ENCODE assay signal across 9 mouse cellular contexts in the genomic region with DNA sequence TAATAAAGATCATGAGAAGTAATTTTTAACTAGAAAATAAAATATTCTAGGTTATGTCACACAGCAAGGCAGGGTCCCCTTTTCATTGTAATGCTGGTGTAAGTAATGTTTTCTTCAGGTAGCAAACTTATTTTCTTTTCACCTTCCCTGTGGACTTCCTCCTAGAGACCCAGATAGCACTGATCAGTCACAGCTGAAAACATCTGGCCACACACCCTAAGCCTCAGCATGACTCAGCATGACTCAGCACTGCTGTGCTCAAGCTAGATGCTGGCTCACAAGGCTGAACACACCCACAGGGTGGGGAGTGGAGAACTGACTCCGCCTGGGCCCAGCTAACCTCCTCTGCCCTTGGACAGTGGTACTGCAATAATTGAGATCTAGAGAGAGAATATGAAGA. TPM values are rescaled to one million over a fixed set of nuclear protein-coding genes. Genes with fewer than 3 reads are reported as not detected.
DNase-seq lines count a peak whose midpoint lies in the region; ATAC-seq lines count a peak whose summit lies in the region.
"Had no signal": no experiment of that assay in that cellular context is flagged by ENCODE, and none has a peak within 500 bp of the region (broad histone marks: within the 10 kb centered on the region; RNA-seq: fewer than 3 reads in every experiment).

No protein-coding gene starts in this region.

- no peaks in the 10 kb centered on the region for H3K4me1 ChIP-seq in midbrain, embryonic 11.5 days (ENCODE audit: control insufficient read depth, insufficient read depth, low read length)
- no peaks in the 10 kb centered on the region for H3K4me1 ChIP-seq in midbrain, embryonic 13.5 days (replicated peaks)
- H3K4me1 ChIP-seq in liver, embryonic 11.5 days (replicated peaks; ENCODE audit: control insufficient read depth, insufficient read depth, low read length): peaks cover 25% of the 10 kb centered on the region

- H3K9ac ChIP-seq in midbrain, embryonic 11.5 days (ENCODE audit: low read length): no peak overlapping the region
- no peak overlapping the region for H3K9ac ChIP-seq in midbrain, embryonic 13.5 days (replicated peaks)
- no peak overlapping the region for H3K9ac ChIP-seq in liver, embryonic 11.5 days (ENCODE audit: low read depth, low read length)

- ATAC-seq in midbrain, embryonic 11.5 days (ENCODE audit: low FRiP score): 0 out of 2 replicates have a peak, but pooled peaks have one; percentile 46
- ATAC-seq in midbrain, embryonic 13.5 days: no peak
- peak; percentile 88 for ATAC-seq in liver, embryonic 11.5 days (replicated peaks; ENCODE audit: low FRiP score)

- H3K27ac ChIP-seq in midbrain, embryonic 11.5 days (ENCODE audit: low read depth, low read length): no peak overlapping the region
- no peak overlapping the region for H3K27ac ChIP-seq in midbrain, embryonic 13.5 days
- H3K27ac ChIP-seq in liver, embryonic 11.5 days (ENCODE audit: low read depth, low read length): peak overlapping the region; percentile 83

- no peak overlapping the region for H3K4me3 ChIP-seq in midbrain, embryonic 11.5 days (ENCODE audit: low read depth, low read length)
- no peak overlapping the region for H3K4me3 ChIP-seq in midbrain, embryonic 13.5 days (replicated peaks)
- no peak overlapping the region for H3K4me3 ChIP-seq in liver, embryonic 11.5 days (ENCODE audit: low read depth, low read length)

- H3K4me2 ChIP-seq in midbrain, embryonic 11.5 days: no peak overlapping the region
- H3K4me2 ChIP-seq in midbrain, embryonic 13.5 days (replicated peaks): no peak overlapping the region
- peak overlapping the region; percentile 38 for H3K4me2 ChIP-seq in liver, embryonic 11.5 days

- WGBS in midbrain, embryonic 11.5 days: 36% methylated on average over 1 of the region's 1 CpGs
- 75% methylated on average over 1 of the region's 1 CpGs for WGBS in midbrain, embryonic 13.5 days
- 20% methylated on average over 1 of the region's 1 CpGs for WGBS in liver, embryonic 11.5 days

- no peaks in the 10 kb centered on the region for H3K27me3 ChIP-seq in midbrain, embryonic 11.5 days (ENCODE audit: control insufficient read depth, insufficient read depth, low read length)
- no peaks in the 10 kb centered on the region for H3K27me3 ChIP-seq in midbrain, embryonic 13.5 days
- no peaks in the 10 kb centered on the region for H3K27me3 ChIP-seq in liver, embryonic 11.5 days (replicated peaks; ENCODE audit: control insufficient read depth, insufficient read depth, low read length)

- no peaks in the 10 kb centered on the region for H3K36me3 ChIP-seq in midbrain, embryonic 11.5 days (ENCODE audit: control insufficient read depth, insufficient read depth, low read length)
- no peaks in the 10 kb centered on the region for H3K36me3 ChIP-seq in midbrain, embryonic 13.5 days
- no peaks in the 10 kb centered on the region for H3K36me3 ChIP-seq in liver, embryonic 11.5 days (ENCODE audit: control insufficient read depth, insufficient read depth, low read length)

- H3K9me3 ChIP-seq in midbrain, embryonic 11.5 days (ENCODE audit: control insufficient read depth, low read length): no peaks in the 10 kb centered on the region
- no peaks in the 10 kb centered on the region for H3K9me3 ChIP-seq in midbrain, embryonic 13.5 days
- no peaks in the 10 kb centered on the region for H3K9me3 ChIP-seq in liver, embryonic 11.5 days (ENCODE audit: control insufficient read depth, low read length)

- no peak for DNase-seq in midbrain, embryonic 11.5 days (ENCODE audit: low spot score, missing footprints)
- DNase-seq in adipocyte (ENCODE audit: low spot score): peak; percentile 24
- peak; percentile 10 for DNase-seq in gastrocnemius, postnatal 14 days
- peak; percentile 73 for DNase-seq in liver, embryonic 11.5 days (ENCODE audit: low spot score)
- peak; percentile 66 for DNase-seq in yolk sac, embryonic 10.5 days (ENCODE audit: low spot score)
- no peak for DNase-seq in right cerebral cortex, postnatal 25 days
- DNase-seq in thymus, postnatal 25 days: no peak

- intact Hi-C loops in gastrocnemius, postnatal 14 days (cut with DNase I; ENCODE audit: low total_unique reads): no loop called here

RNA-seq across cellular contexts. Expression of gene Hbb-y, which starts 7.8 kb away (rescaled TPM):
- polyA plus RNA-seq in midbrain, embryonic 11.5 days (2014; fragmentation: Nextera tagmentation; extraction: Ambion mirVana): 11,345 and 11,485 TPM in 2 replicates
- 4,013 and 4,161 TPM in 2 replicates for polyA plus RNA-seq in midbrain, embryonic 13.5 days (2015; fragmentation: Nextera tagmentation; extraction: Ambion mirVana)
- not detected for total RNA-seq in gastrocnemius, postnatal 14 days (2021)
- polyA plus RNA-seq in liver, embryonic 11.5 days (2014; fragmentation: Nextera tagmentation; extraction: Ambion mirVana): 15,021 and 16,786 TPM in 2 replicates

RNA-seq across cellular contexts. Expression of gene Hbb-bh1, which starts 17.9 kb away (rescaled TPM):
- 2,751 and 2,795 TPM in 2 replicates for polyA plus RNA-seq in midbrain, embryonic 11.5 days (2014; fragmentation: Nextera tagmentation; extraction: Ambion mirVana)
- polyA plus RNA-seq in midbrain, embryonic 13.5 days (2015; fragmentation: Nextera tagmentation; extraction: Ambion mirVana): 37.1 and 47.9 TPM in 2 replicates
- total RNA-seq in gastrocnemius, postnatal 14 days (2021): not detected
- polyA plus RNA-seq in liver, embryonic 11.5 days (2014; fragmentation: Nextera tagmentation; extraction: Ambion mirVana): 4,066 and 4,428 TPM in 2 replicates

RNA-seq across cellular contexts. Expression of gene Hbb-bh2, which starts 20.5 kb away (rescaled TPM):
- not detected in 2 replicates for polyA plus RNA-seq in midbrain, embryonic 11.5 days (2014; fragmentation: Nextera tagmentation; extraction: Ambion mirVana)
- polyA plus RNA-seq in midbrain, embryonic 13.5 days (2015; fragmentation: Nextera tagmentation; extraction: Ambion mirVana): not detected in 2 replicates
- total RNA-seq in gastrocnemius, postnatal 14 days (2021): not detected
- not detected in 2 replicates for polyA plus RNA-seq in liver, embryonic 11.5 days (2014; fragmentation: Nextera tagmentation; extraction: Ambion mirVana)
- polyA plus RNA-seq: neural tube, embryonic 14.5 days had no signal

RNA-seq across cellular contexts. Expression of gene Olfr66, which starts 25.2 kb away (rescaled TPM):
- not detected in 2 replicates for polyA plus RNA-seq in midbrain, embryonic 11.5 days (2014; fragmentation: Nextera tagmentation; extraction: Ambion mirVana)
- not detected in 2 replicates for polyA plus RNA-seq in midbrain, embryonic 13.5 days (2015; fragmentation: Nextera tagmentation; extraction: Ambion mirVana)
- total RNA-seq in gastrocnemius, postnatal 14 days (2021): not detected
- polyA plus RNA-seq in liver, embryonic 11.5 days (2014; fragmentation: Nextera tagmentation; extraction: Ambion mirVana): not detected in 2 replicates
- polyA plus RNA-seq: neural tube, embryonic 14.5 days had no signal

RNA-seq across cellular contexts. Expression of gene Hbb-bs, which starts 33.0 kb away (rescaled TPM):
- 259 and 279 TPM in 2 replicates for polyA plus RNA-seq in midbrain, embryonic 11.5 days (2014; fragmentation: Nextera tagmentation; extraction: Ambion mirVana)
- polyA plus RNA-seq in midbrain, embryonic 13.5 days (2015; fragmentation: Nextera tagmentation; extraction: Ambion mirVana): 2,098 and 2,335 TPM in 2 replicates
- 1,000 to 10,000 TPM; 1,097 to 1,122 TPM for total RNA-seq in gastrocnemius, postnatal 14 days (2021)
- 9,439 and 11,024 TPM in 2 replicates for polyA plus RNA-seq in liver, embryonic 11.5 days (2014; fragmentation: Nextera tagmentation; extraction: Ambion mirVana)

Comparison
In these comparisons a context has a peak if more than half of its experiments do, and no peak if none do; other contexts are left out.
1. RNA of gene Hbb-bh1, which starts 17.9 kb away (polyA plus RNA-seq): 4,066 to 4,428 TPM in liver, embryonic 11.5 days and 2,751 to 2,795 TPM in midbrain, embryonic 11.5 days; 37.1 to 47.9 TPM in midbrain, embryonic 13.5 days; every median in the first group is over 10 times any median in the second.
2. DNase-seq: peak in adipocyte (single experiment), gastrocnemius, postnatal 14 days (single experiment), liver, embryonic 11.5 days (single experiment) and yolk sac, embryonic 10.5 days (single experiment); none in midbrain, embryonic 11.5 days (single experiment), right cerebral cortex, postnatal 25 days (single experiment) and thymus, postnatal 25 days (single experiment).